Mouse (Mus musculus) common myeloid progenitor, adult 5-6 weeks (primary cell): ENCODE measurements around the gene 2810021J22Rik. TPM values are rescaled to one million over a fixed set of nuclear protein-coding genes. Genes with fewer than 3 reads are reported as not detected.

ENCODE experiments used
- ATAC-seq: replicated peaks from 2 replicates; pipeline ENCODE4 v1.8.0; 2016; ENCODE audit warnings: low read depth, mild to moderate bottlenecking, moderate TSS enrichment, inconsistent platforms; ENCODE audit not compliant: poor library complexity, severe bottlenecking
- total RNA-seq: library from RNA; stranded (forward); fragments of 200-1000, 187-1606 nt; gene quantifications from 2 replicates; pipeline ENCODE4 v1.2.3, GENCODE M21; 2017

The 2810021J22Rik gene
- total RNA-seq, 1 experiment from 2014 or later: 11.1 TPM

GRCm38 (mm10) chr11:58914461-58915028 is 47.5 kb downstream of the 2810021J22Rik start:
- peak; percentile 39; the same call in 1 of the 2 replicates for ATAC-seq

GRCm38 (mm10) chr11:58916879-58917744 is 50.1 kb downstream of the 2810021J22Rik start:
- ATAC-seq: peak; percentile 74

- ATAC-seq: peak; percentile 24; the same call in 1 of the 2 replicates
Measured at GRCm38 (mm10) chr11:58917745-58918366, 50.8 kb downstream of the 2810021J22Rik start, which contains the start of gene Btnl10. Btnl10 (plus strand) TSS chr11:58917908.

DNA sequence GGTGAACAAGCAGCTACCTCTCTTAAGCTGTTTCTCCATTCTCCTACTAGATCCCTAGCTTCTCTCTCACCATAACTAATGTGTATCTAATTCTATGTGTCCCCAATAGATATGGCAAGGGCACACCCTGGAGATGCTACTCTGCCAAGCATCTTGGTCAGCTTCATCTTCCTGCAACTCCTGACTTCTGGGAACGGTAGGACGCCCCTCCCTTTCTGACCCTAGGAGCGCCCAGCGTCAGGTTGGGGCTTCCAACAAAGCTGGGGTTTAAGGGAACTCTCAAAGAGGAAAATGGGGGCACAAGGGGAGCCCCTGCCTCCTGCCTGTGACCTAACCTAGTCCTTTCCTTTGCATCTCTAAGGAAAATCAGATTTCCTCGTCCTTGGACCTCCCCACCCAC is 51.7 kb downstream of the 2810021J22Rik start:
- ATAC-seq: no peak

DNA sequence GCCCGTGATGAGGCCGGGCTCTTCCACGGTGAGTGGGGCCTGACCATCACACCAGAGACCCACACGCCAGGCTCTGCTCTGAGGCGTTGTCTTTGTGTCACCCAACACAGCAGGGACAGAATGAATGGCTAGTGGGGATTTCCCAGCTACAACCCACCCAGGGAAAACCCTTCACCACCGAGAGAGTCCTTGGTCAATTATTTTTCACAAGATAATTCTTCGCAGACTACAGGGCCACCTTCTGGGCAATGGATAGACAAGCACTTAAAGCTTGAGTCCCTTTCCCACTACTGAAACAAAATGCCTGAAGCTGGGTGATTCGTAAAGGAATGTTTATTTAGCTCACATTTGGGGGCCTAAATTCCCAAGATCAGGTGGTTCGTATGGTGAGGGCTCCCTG is 55.4 kb downstream of the 2810021J22Rik start:
- ATAC-seq: no peak

GRCm38 (mm10) chr11:58926651-58927050 is 59.6 kb downstream of the 2810021J22Rik start:
- ATAC-seq: no peak

DNA sequence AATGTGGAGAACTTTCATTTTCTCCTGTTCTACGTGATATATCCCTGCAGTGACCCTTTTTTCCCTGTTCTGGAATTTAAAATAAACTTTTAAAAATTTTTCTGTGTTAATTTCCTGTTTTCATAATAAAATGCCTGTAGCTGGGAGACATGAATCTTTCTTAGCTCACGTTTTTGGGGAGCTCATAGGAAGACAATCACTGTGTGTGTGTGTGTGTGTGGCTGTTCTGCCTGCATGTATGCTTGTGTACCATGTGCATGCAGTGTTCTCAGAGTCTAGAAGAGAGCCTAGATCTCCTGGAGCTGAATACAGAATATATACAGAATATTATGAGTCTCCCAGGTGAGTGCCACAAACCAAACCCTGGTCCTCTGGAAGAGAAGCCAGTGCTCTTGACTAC is 60.0 kb downstream of the 2810021J22Rik start:
- no peak for ATAC-seq

DNA sequence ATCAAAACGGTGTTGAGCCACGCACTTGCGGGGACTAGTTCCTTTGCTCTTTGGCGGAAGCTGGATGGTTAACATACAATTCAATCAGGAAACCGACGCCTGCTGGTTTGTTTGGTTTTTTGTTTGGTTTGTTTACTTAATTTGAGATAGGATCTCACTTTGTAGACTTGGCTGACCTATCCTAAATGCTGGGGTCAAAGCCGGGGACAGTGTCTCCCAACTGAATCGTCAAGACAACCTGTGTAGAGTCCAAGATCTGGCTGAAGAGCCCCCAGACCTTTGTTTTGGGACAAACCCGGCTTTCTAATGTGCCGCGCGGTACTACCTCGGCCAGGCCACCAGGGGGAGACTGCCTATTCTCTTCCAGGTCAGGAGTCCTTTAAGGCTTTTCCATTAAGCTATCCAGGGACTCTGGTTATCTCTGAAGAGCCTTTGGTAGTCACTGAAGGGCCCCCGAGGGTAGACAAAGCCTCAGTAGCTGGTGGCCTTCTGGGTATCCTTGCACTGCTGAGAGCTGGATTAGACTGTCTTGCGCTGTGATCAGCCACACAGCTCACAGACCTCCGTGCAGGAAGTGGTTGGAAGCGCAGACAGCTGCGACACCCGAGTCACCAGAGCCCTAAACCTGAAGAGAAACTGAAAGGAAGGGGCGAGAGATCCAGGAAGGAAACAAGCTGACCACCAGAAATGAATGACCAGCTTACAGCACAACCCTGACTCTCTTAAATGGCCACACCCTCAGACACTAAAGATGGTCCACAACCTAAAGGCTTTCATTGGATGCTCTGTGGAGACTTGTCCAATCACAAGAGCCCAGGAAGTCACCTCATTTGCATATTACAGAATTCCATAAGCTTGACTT is 61.0 kb downstream of the 2810021J22Rik start:
- peak; percentile 84 for ATAC-seq

GRCm38 (mm10) chr11:58929055-58929454 is 62.0 kb downstream of the 2810021J22Rik start:
- no peak for ATAC-seq

GRCm38 (mm10) chr11:58929641-58930040 is 62.6 kb downstream of the 2810021J22Rik start:
- ATAC-seq: no peak

DNA sequence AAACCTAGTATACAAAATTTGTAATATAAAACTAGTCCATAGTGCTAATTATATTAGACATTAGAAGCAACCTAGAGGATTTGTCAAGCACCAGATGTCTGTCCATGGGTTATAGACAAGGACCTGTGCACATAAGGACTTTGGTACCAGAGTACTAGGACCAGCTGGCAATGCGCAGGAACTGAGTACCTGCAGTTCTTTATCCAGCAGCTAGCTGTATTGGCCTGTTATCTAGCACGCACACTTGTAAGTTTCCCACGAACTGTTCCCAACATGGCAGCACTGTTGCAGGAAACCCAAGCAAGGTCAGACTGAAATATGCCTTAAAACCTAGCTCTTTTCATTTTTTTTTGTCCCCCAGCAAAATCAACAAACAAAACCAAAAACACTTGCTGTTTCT is 63.2 kb downstream of the 2810021J22Rik start:
- ATAC-seq: no peak

DNA sequence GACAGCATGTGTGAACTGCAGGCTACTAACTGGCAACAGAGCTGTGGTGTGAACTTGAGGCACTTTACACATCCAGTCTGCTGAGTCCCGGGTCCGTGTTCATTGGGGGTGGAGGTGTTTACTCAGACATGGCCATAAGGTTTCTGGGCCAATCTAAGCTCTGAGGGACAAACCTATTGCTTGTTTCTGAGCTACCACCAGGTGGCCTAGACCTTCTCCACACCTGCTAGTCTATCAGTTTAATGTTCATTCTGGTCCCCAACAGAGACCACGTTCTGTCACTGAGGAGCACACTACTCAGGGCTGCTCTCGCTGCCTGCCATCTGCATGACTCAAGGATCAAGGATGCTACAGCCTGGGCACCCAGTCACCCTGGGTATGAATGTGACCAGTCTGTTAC is 64.6 kb downstream of the 2810021J22Rik start:
- no peak for ATAC-seq

Other genes starting within 250 kb of the 2810021J22Rik start
- gene Olfr323, start 236.7 kb upstream of the 2810021J22Rik start, total RNA-seq: not detected in 2 replicates
- 4.7 and 8.4 TPM in 2 replicates for gene Trim58, start 226.8 kb upstream of the 2810021J22Rik start, total RNA-seq
- gene Olfr322, start 208.4 kb upstream of the 2810021J22Rik start, total RNA-seq: 0.27 TPM in 1 of 2 replicates, not detected in the other
- gene Olfr320, start 186.1 kb upstream of the 2810021J22Rik start, total RNA-seq: not detected in 2 replicates
- gene Olfr319, start 168.1 kb upstream of the 2810021J22Rik start, total RNA-seq: not detected in 2 replicates
- not detected in 2 replicates for gene Olfr318, start 143.2 kb upstream of the 2810021J22Rik start, total RNA-seq
- not detected in 2 replicates for gene Olfr317, start 128.0 kb upstream of the 2810021J22Rik start, total RNA-seq
- not detected in 2 replicates for gene Olfr316, start 114.5 kb upstream of the 2810021J22Rik start, total RNA-seq
- not detected in 2 replicates for gene Olfr315, start 94.0 kb upstream of the 2810021J22Rik start, total RNA-seq
- not detected in 2 replicates for gene Olfr314, start 84.3 kb upstream of the 2810021J22Rik start, total RNA-seq
- gene Fam183b, start 65.3 kb upstream of the 2810021J22Rik start, total RNA-seq: not detected in 2 replicates
- gene Olfr313, start 52.2 kb upstream of the 2810021J22Rik start, total RNA-seq: not detected in 2 replicates
- gene Olfr312, start 38.0 kb upstream of the 2810021J22Rik start, total RNA-seq: not detected in 2 replicates
- gene Olfr311, start 28.0 kb upstream of the 2810021J22Rik start, total RNA-seq: not detected in 2 replicates
- 1.8 and 2.0 TPM in 2 replicates for gene Gm12258, start 20.1 kb upstream of the 2810021J22Rik start, total RNA-seq
- 14.6 and 16.4 TPM in 2 replicates for gene Zfp39, start 37.0 kb downstream of the 2810021J22Rik start, total RNA-seq
- 3.8 and 5.9 TPM in 2 replicates for gene Btnl10, start 50.7 kb downstream of the 2810021J22Rik start, total RNA-seq
- gene Rnf187, start 71.7 kb downstream of the 2810021J22Rik start, total RNA-seq: 88.5 and 107 TPM in 2 replicates
- gene Hist3h2ba, start 81.7 kb downstream of the 2810021J22Rik start, total RNA-seq: 12.7 and 17.8 TPM in 2 replicates
- gene Hist3h2a, start 87.5 kb downstream of the 2810021J22Rik start, total RNA-seq: 215 and 229 TPM in 2 replicates
- gene Trim17, start 87.5 kb downstream of the 2810021J22Rik start, total RNA-seq: not detected in 2 replicates
- 14.8 and 16.9 TPM in 2 replicates for gene Trim11, start 110.9 kb downstream of the 2810021J22Rik start, total RNA-seq